Mouse (Mus musculus) gastrocnemius, adult 2 months (tissue): ENCODE measurements at regions not wholly inside any gene's neighbourhood (a gene's known extent, or its start where the extent isn't known, plus 50 kb on each side); places are given as distances from the start of the nearest gene placed in this dataset.

Experiments used
- DNase-seq: peaks from one replicate; pipeline ENCODE4 v3.0.0; 2022
- H3K27ac ChIP-seq: fragments of 200-600 bp; 2 replicates; pipeline ENCODE4 v1.8.1; 2022; ENCODE audit warnings: mild to moderate bottlenecking
- H3K4me3 ChIP-seq: fragments of 200-600 bp; 2 replicates; pipeline ENCODE4 v1.8.1; 2022; ENCODE audit warnings: mild to moderate bottlenecking, moderate library complexity
- CTCF ChIP-seq: fragments of 200-600 bp; IDR thresholded peaks from 2 replicates; pipeline ENCODE4 v1.8.1; 2022; ENCODE audit warnings: antibody characterized with exemption, mild to moderate bottlenecking, moderate library complexity
- intact Hi-C: fragments of 180-260 bp; cut with DNase I; formaldehyde crosslinking; loops from one replicate; pipeline ENCODE4 v1.15.1; 2025

- H3K27ac ChIP-seq = no peak overlapping the region
- intact Hi-C loops = loop anchor here (2.0 to 10.0 kb wide), 2 partner anchors 352 to 734 kb away; no protein-coding TSS in a partner anchor
- TF ChIP-seq CTCF = no peak
- no peak overlapping the region for H3K4me3 ChIP-seq
- DNase-seq = no peak
These were observed 239.6 kb upstream of the Pdzrn3 start for GRCm38 (mm10) chr6:101617295-101617694.

- peak; percentile 69 for TF ChIP-seq CTCF
- H3K27ac ChIP-seq = no peak overlapping the region
- intact Hi-C loops = loop anchor here (2.0 to 10.0 kb wide), 2 partner anchors 352 to 734 kb away; no protein-coding TSS in a partner anchor
- no peak for DNase-seq
- H3K4me3 ChIP-seq = no peak overlapping the region
These were observed 239.1 kb upstream of the Pdzrn3 start for GRCm38 (mm10) chr6:101616776-101617175.

GRCm38 (mm10) chr6:101609015-101609414, 231.3 kb upstream of the Pdzrn3 start:
- no peak for DNase-seq
- no peak overlapping the region for H3K27ac ChIP-seq
- H3K4me3 ChIP-seq = no peak overlapping the region
- intact Hi-C loops = no loop called here
- no peak for TF ChIP-seq CTCF

GRCm38 (mm10) chr6:101603083-101603482, 225.4 kb upstream of the Pdzrn3 start:
- intact Hi-C loops = no loop called here
- DNase-seq = no peak
- Histone ChIP-seq H3K27ac (no peak overlapping the region), H3K4me3 (no peak overlapping the region)
- no peak for TF ChIP-seq CTCF

GRCm38 (mm10) chr6:101596995-101597394, 219.3 kb upstream of the Pdzrn3 start:
- TF ChIP-seq CTCF = no peak
- Histone ChIP-seq H3K27ac (no peak overlapping the region), H3K4me3 (no peak overlapping the region)
- DNase-seq = no peak
- intact Hi-C loops = no loop called here

GRCm38 (mm10) chr6:101593782-101594641, 216.3 kb upstream of the Pdzrn3 start:
- no peak overlapping the region for H3K27ac ChIP-seq
- intact Hi-C loops = no loop called here
- no peak for TF ChIP-seq CTCF
- peak; percentile 35 for DNase-seq
- no peak overlapping the region for H3K4me3 ChIP-seq

- H3K4me3 ChIP-seq = no peak overlapping the region
- no peak for TF ChIP-seq CTCF
- H3K27ac ChIP-seq = no peak overlapping the region
- intact Hi-C loops = no loop called here
- no peak for DNase-seq
These were observed 208.2 kb upstream of the Pdzrn3 start for GRCm38 (mm10) chr6:101585871-101586270.

GRCm38 (mm10) chr6:101580824-101581223, 203.1 kb upstream of the Pdzrn3 start:
- DNase-seq = no peak
- Histone ChIP-seq H3K27ac (no peak overlapping the region), H3K4me3 (no peak overlapping the region)
- no peak for TF ChIP-seq CTCF
- intact Hi-C loops = no loop called here

- no peak for TF ChIP-seq CTCF
- no peak for DNase-seq
- Histone ChIP-seq H3K27ac (no peak overlapping the region), H3K4me3 (no peak overlapping the region)
- intact Hi-C loops = no loop called here
These were observed 178.4 kb upstream of the Pdzrn3 start for GRCm38 (mm10) chr6:101556096-101556495.

GRCm38 (mm10) chr6:101554965-101555604, 177.4 kb upstream of the Pdzrn3 start:
- no peak for DNase-seq
- no peak for TF ChIP-seq CTCF
- peak overlapping the region; percentile 16; the same call in 1 of the 2 replicates for H3K27ac ChIP-seq
- no peak overlapping the region for H3K4me3 ChIP-seq
- intact Hi-C loops = no loop called here

GRCm38 (mm10) chr6:101550501-101551268, 173.0 kb upstream of the Pdzrn3 start:
- TF ChIP-seq CTCF = no peak
- Histone ChIP-seq H3K27ac (no peak overlapping the region), H3K4me3 (no peak overlapping the region)
- no peak for DNase-seq
- intact Hi-C loops = no loop called here

- Histone ChIP-seq H3K27ac (no peak overlapping the region), H3K4me3 (no peak overlapping the region)
- intact Hi-C loops = no loop called here
- TF ChIP-seq CTCF = no peak
- no peak for DNase-seq
These were observed 159.9 kb upstream of the Pdzrn3 start for GRCm38 (mm10) chr6:101537581-101537980.
